In genomic region chr7:132699165-132699564, GRCm38 (mm10) we compare ENCODE assay signal across 19 mouse cellular contexts.
DNase-seq lines count a peak whose midpoint lies in the region; ATAC-seq and TF ChIP-seq lines count a peak whose summit lies in the region.
"Had no signal": no experiment of that assay in that cellular context is flagged by ENCODE, and none has a peak within 500 bp of the region (broad histone marks: within the 10 kb centered on the region; RNA-seq: fewer than 3 reads in every experiment).

No protein-coding gene starts in this region.

- H3ac ChIP-seq in myocyte (ENCODE audit: control insufficient read depth, insufficient read length) = no peak overlapping the region

- TF ChIP-seq CTCF in hindbrain, postnatal 0 days (IDR thresholded peaks at IDR 0.05; ENCODE audit: low read depth) = no peak

- H3K9ac ChIP-seq in hindbrain, postnatal 0 days (replicated peaks; ENCODE audit: low read length) = no peak overlapping the region
- no peak overlapping the region for H3K9ac ChIP-seq in neural tube, embryonic 15.5 days (replicated peaks)
- H3K9ac ChIP-seq: embryonic facial prominence, embryonic 15.5 days; forebrain, embryonic 15.5 days; heart, embryonic 12.5 days; hindbrain, embryonic 15.5 days had no signal

- peak; percentile 6 for DNase-seq in CD4-positive, CD25-positive, alpha-beta regulatory T cell, adult 2 months (ENCODE audit: low read depth, low spot score)
- DNase-seq in hindbrain, embryonic 10.5 days (ENCODE audit: low spot score) = no peak
- no peak for DNase-seq in hindbrain, postnatal 0 days (ENCODE audit: low spot score)
- DNase-seq in adipocyte (ENCODE audit: low spot score) = peak; percentile 42
- DNase-seq: adrenal gland, adult 8-10 months; cerebellum, adult 2 months; cerebellum, postnatal 10 days; embryo, embryonic 11 days; gastrocnemius, postnatal 10 days had no signal

- H3K27me3 ChIP-seq in hindbrain, embryonic 10.5 days (ENCODE audit: insufficient read depth, poor library complexity, severe bottlenecking) = no peaks in the 10 kb centered on the region
- no peaks in the 10 kb centered on the region for H3K27me3 ChIP-seq in hindbrain, postnatal 0 days (ENCODE audit: insufficient read depth, low read length)
- no peaks in the 10 kb centered on the region for H3K27me3 ChIP-seq in myocyte (ENCODE audit: control insufficient read depth, insufficient read depth, insufficient read length)
- no peaks in the 10 kb centered on the region for H3K27me3 ChIP-seq in neural tube, embryonic 15.5 days (replicated peaks)
- H3K27me3 ChIP-seq: CH12.LX; embryonic facial prominence, embryonic 15.5 days; forebrain, embryonic 15.5 days; heart, embryonic 12.5 days; hindbrain, embryonic 15.5 days had no signal

- peaks cover 28% of the 10 kb centered on the region for H3K4me1 ChIP-seq in hindbrain, embryonic 10.5 days (replicated peaks)
- no peaks in the 10 kb centered on the region for H3K4me1 ChIP-seq in hindbrain, postnatal 0 days (ENCODE audit: insufficient read depth, low read length)
- no peaks in the 10 kb centered on the region for H3K4me1 ChIP-seq in neural tube, embryonic 15.5 days
- H3K4me1 ChIP-seq: forebrain, embryonic 15.5 days; hindbrain, embryonic 15.5 days had no signal

- H3K4me2 ChIP-seq in hindbrain, postnatal 0 days (ENCODE audit: low read depth, low read length) = no peak overlapping the region
- peak overlapping the region; percentile 3 for H3K4me2 ChIP-seq in myocyte (ENCODE audit: low read depth)
- H3K4me2 ChIP-seq in neural tube, embryonic 15.5 days = no peak overlapping the region
- H3K4me2 ChIP-seq: embryonic facial prominence, embryonic 15.5 days; forebrain, embryonic 15.5 days; heart, embryonic 12.5 days; hindbrain, embryonic 15.5 days had no signal

- H3K79me2 ChIP-seq in myocyte (ENCODE audit: control insufficient read depth, insufficient read depth) = no peaks in the 10 kb centered on the region

- TF ChIP-seq POLR2A in myocyte (IDR thresholded peaks at IDR 0.05; ENCODE audit: insufficient read length, low read depth) = no peak

- no peak overlapping the region for H3K4me3 ChIP-seq in hindbrain, embryonic 10.5 days
- H3K4me3 ChIP-seq in hindbrain, postnatal 0 days (ENCODE audit: low read length) = no peak overlapping the region
- no peak overlapping the region for H3K4me3 ChIP-seq in myocyte
- H3K4me3 ChIP-seq in neural tube, embryonic 15.5 days (replicated peaks) = no peak overlapping the region
- H3K4me3 ChIP-seq: embryonic facial prominence, embryonic 15.5 days; erythroblast, embryonic 14.5 days; forebrain, embryonic 15.5 days; heart, embryonic 12.5 days; hindbrain, embryonic 15.5 days had no signal

- 0 out of 2 replicates have a peak, but pooled peaks cover 5% of the 10 kb centered on the region for H3K36me3 ChIP-seq in hindbrain, embryonic 10.5 days
- H3K36me3 ChIP-seq in hindbrain, postnatal 0 days (ENCODE audit: insufficient read depth, low read length) = no peaks in the 10 kb centered on the region
- no peaks in the 10 kb centered on the region for H3K36me3 ChIP-seq in myocyte (ENCODE audit: control insufficient read depth, insufficient read depth)
- 0 out of 2 replicates have a peak, but pooled peaks cover 4% of the 10 kb centered on the region for H3K36me3 ChIP-seq in neural tube, embryonic 15.5 days
- H3K36me3 ChIP-seq: embryonic facial prominence, embryonic 15.5 days; forebrain, embryonic 15.5 days; heart, embryonic 12.5 days had no signal

- H3K27ac ChIP-seq in hindbrain, embryonic 10.5 days = 0 out of 2 replicates have a peak overlapping the region, but pooled peaks have one; percentile 4
- H3K27ac ChIP-seq in hindbrain, postnatal 0 days = no peak overlapping the region
- no peak overlapping the region for H3K27ac ChIP-seq in neural tube, embryonic 15.5 days (replicated peaks)
- H3K27ac ChIP-seq: embryonic facial prominence, embryonic 15.5 days; forebrain, embryonic 15.5 days; hindbrain, embryonic 15.5 days had no signal

- ATAC-seq in CD4-positive, CD25-positive, alpha-beta regulatory T cell, adult 4 months = no peak
- ATAC-seq in hindbrain, postnatal 0 days = no peak
- ATAC-seq in neural tube, embryonic 15.5 days (ENCODE audit: low FRiP score) = no peak
- ATAC-seq: forebrain, embryonic 15.5 days; intestine, postnatal 0 days had no signal

- 63% methylated on average over 4 of the region's 4 CpGs for WGBS in hindbrain, embryonic 10.5 days
- 74% methylated on average over 4 of the region's 4 CpGs for WGBS in hindbrain, postnatal 0 days
- WGBS in neural tube, embryonic 15.5 days = 80% methylated on average over 4 of the region's 4 CpGs

- 0 out of 2 replicates have a peak, but pooled peaks cover 6% of the 10 kb centered on the region for H3K9me3 ChIP-seq in hindbrain, embryonic 10.5 days
- H3K9me3 ChIP-seq in hindbrain, postnatal 0 days (ENCODE audit: low read length) = no peaks in the 10 kb centered on the region; the same call in 1 of the 2 replicates
- H3K9me3 ChIP-seq in neural tube, embryonic 15.5 days (replicated peaks) = no peaks in the 10 kb centered on the region
- H3K9me3 ChIP-seq: embryonic facial prominence, embryonic 15.5 days; forebrain, embryonic 15.5 days; hindbrain, embryonic 15.5 days had no signal

TF ChIP-seq in myocyte, 11 proteins besides CTCF, POLR2A, EP300 and RAD21:
- TF ChIP-seq TCF3 (IDR thresholded peaks at IDR 0.05; ENCODE audit: insufficient read length, low read depth) (no peak), TCF12 (IDR thresholded peaks at IDR 0.05; ENCODE audit: insufficient read depth, poor library complexity, severe bottlenecking) (no peak), E2F4 (IDR thresholded peaks at IDR 0.05; ENCODE audit: insufficient read depth) (no peak), MYOG (IDR thresholded peaks at IDR 0.05; ENCODE audit: control insufficient read depth in 1 of 3, insufficient read depth in 1 of 3, insufficient read length in 2 of 3, low read depth in 2 of 3) (no peak), MAX (IDR thresholded peaks at IDR 0.05; ENCODE audit: low read depth) (no peak), USF1 (IDR thresholded peaks at IDR 0.05; ENCODE audit: low read depth) (no peak), CEBPB (IDR thresholded peaks at IDR 0.05; ENCODE audit: insufficient read depth, poor library complexity, severe bottlenecking) (no peak), REST (IDR thresholded peaks at IDR 0.05; ENCODE audit: insufficient read depth, insufficient read length) (no peak), SRF (IDR thresholded peaks at IDR 0.05; ENCODE audit: control insufficient read depth, insufficient read length, low read depth) (no peak), MYOD1 (IDR thresholded peaks at IDR 0.05; ENCODE audit: control insufficient read depth in 1 of 3, insufficient read length in 2 of 3, low read depth in 2 of 3) (no peak), POLR2AphosphoS2 (IDR thresholded peaks at IDR 0.05; ENCODE audit: insufficient read length, low read depth) (no peak)
TF ChIP-seq in myocyte: peak in this region for 0.

Comparison
In these comparisons a context has a peak if more than half of its experiments do, and no peak if none do; other contexts are left out.
1. DNase-seq: peak in CD4-positive, CD25-positive, alpha-beta regulatory T cell, adult 2 months (single experiment) and adipocyte (single experiment); none in hindbrain, embryonic 10.5 days (single experiment) and hindbrain, postnatal 0 days (single experiment).